In the genomic region with DNA sequence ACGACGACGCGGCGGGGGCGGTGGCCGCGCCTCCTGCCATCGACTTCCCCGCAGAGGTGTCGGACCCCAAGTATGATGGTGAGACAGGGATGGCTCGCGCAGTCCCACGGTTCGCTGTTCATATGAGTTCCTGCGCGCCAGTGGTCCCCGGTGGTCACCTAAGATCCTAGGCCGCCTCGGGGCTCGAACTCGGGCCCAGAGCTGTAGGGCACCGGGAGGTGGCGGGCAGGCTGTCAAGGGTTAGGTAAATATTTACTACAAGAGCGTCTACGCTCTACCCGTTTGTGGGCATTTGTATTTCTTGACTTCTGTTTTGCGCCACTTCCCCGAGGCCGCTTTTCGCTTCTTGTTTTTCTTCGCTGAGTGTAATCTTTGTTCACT, we compare ENCODE assay signal across 8 mouse cellular contexts. TPM values are rescaled to one million over a fixed set of nuclear protein-coding genes. Genes with fewer than 3 reads are reported as not detected.
DNase-seq lines count a peak whose midpoint lies in the region; ATAC-seq and TF ChIP-seq lines count a peak whose summit lies in the region.

No protein-coding gene starts in this region.

- no peaks in the 10 kb centered on the region for H3K27me3 ChIP-seq in hindbrain, embryonic 11.5 days (ENCODE audit: control insufficient read depth, insufficient read depth, low read length)
- no peaks in the 10 kb centered on the region for H3K27me3 ChIP-seq in liver, embryonic 14.5 days (ENCODE audit: control insufficient read depth, insufficient read depth, low read length)

- no peak for TF ChIP-seq EP300 in liver, embryonic 14.5 days (IDR thresholded peaks at IDR 0.05; ENCODE audit: low read depth)

- H3K9me3 ChIP-seq in hindbrain, embryonic 11.5 days (ENCODE audit: control insufficient read depth, low read length): no peaks in the 10 kb centered on the region
- no peaks in the 10 kb centered on the region for H3K9me3 ChIP-seq in liver, embryonic 14.5 days (ENCODE audit: control insufficient read depth, low read length)

- H3K4me3 ChIP-seq in hindbrain, embryonic 11.5 days (ENCODE audit: low read depth, low read length): peak overlapping the region; percentile 86
- H3K4me3 ChIP-seq in liver, embryonic 14.5 days (ENCODE audit: insufficient read depth in 1 of 2, low read depth in 2 of 2, low read length in 2 of 2): peak overlapping the region; percentile 65 to 88

- no peaks in the 10 kb centered on the region for H3K36me3 ChIP-seq in hindbrain, embryonic 11.5 days (ENCODE audit: control insufficient read depth, insufficient read depth, low read length)
- H3K36me3 ChIP-seq in liver, embryonic 14.5 days (replicated peaks; ENCODE audit: control insufficient read depth, insufficient read depth, low read depth): peaks cover 14% of the 10 kb centered on the region

- ATAC-seq in frontal cortex, adult (ENCODE audit: low TSS enrichment): peak; percentile 38; the same call in 1 of the 2 replicates
- peak; percentile 43 for ATAC-seq in activated CD4-positive, CD25-positive, alpha-beta regulatory T cell, adult 4 months
- peak; percentile 82 for ATAC-seq in hindbrain, embryonic 11.5 days (ENCODE audit: low FRiP score)
- peak; percentile 19 for ATAC-seq in liver, embryonic 14.5 days (ENCODE audit: insufficient read depth)
- 0 out of 2 replicates have a peak, but pooled peaks have one; percentile 13 for ATAC-seq in neutrophil, adult 5-6 weeks (ENCODE audit: extremely low read depth, insufficient number of reproducible peaks, low FRiP score, poor library complexity, severe bottlenecking)

- no peak for DNase-seq in frontal cortex, postnatal 25 days (ENCODE audit: low spot score in 2 of 2)
- DNase-seq in hindbrain, embryonic 11.5 days (ENCODE audit: low spot score): no peak
- DNase-seq in liver, embryonic 14.5 days (ENCODE audit: low read depth in 3 of 3, low spot score in 3 of 3): peak in 2 of 3 experiments; percentile 31 to 46
- DNase-seq in right cerebral cortex, adult 2 months (ENCODE audit: low spot score in 2 of 2): no peak
- no peak for DNase-seq in cerebellum, adult 18-20 months

- H3K27ac ChIP-seq in hindbrain, embryonic 11.5 days (ENCODE audit: low read depth, low read length): no peak overlapping the region
- H3K27ac ChIP-seq in liver, embryonic 14.5 days: peak overlapping the region; percentile 96

- H3K4me2 ChIP-seq in hindbrain, embryonic 11.5 days (replicated peaks; ENCODE audit: low read depth, low read length): peak overlapping the region; percentile 60
- H3K4me2 ChIP-seq in liver, embryonic 14.5 days (ENCODE audit: low read depth): peak overlapping the region; percentile 76

- peaks cover 3% of the 10 kb centered on the region; the same call in 1 of the 2 replicates for H3K4me1 ChIP-seq in hindbrain, embryonic 11.5 days (replicated peaks; ENCODE audit: control insufficient read depth, insufficient read depth, low read length)
- H3K4me1 ChIP-seq in liver, embryonic 14.5 days (replicated peaks; ENCODE audit: control insufficient read depth in 2 of 2, insufficient read depth in 2 of 2, low read length in 1 of 2): peaks cover 18 to 31% of the 10 kb centered on the region in 2 experiments

- WGBS in hindbrain, embryonic 11.5 days: under 1% methylated on average over 32 of the region's 32 CpGs
- under 1% methylated on average over 32 of the region's 32 CpGs for WGBS in liver, embryonic 14.5 days (ENCODE audit: insufficient replicate concordance)

- no peak for TF ChIP-seq CTCF in liver, embryonic 14.5 days (IDR thresholded peaks at IDR 0.05; ENCODE audit: low read depth)

- H3K9ac ChIP-seq in hindbrain, embryonic 11.5 days (ENCODE audit: low read depth, low read length): peak overlapping the region; percentile 78
- H3K9ac ChIP-seq in liver, embryonic 14.5 days (replicated peaks): peak overlapping the region; percentile 90

RNA-seq across cellular contexts. Expression of a gene that starts 0.3 kb away (rescaled TPM):
- polyA plus RNA-seq in activated CD4-positive, CD25-positive, alpha-beta regulatory T cell, adult 4 months (2017; shearing (Covaris generic)): 10 to 100 TPM; 22.4 to 23.5 TPM
- 51.4 and 55.2 TPM in 2 replicates for polyA plus RNA-seq in hindbrain, embryonic 11.5 days (2014; fragmentation: Nextera tagmentation; extraction: Ambion mirVana)
- polyA plus RNA-seq in liver, embryonic 14.5 days (2012; rRNA removed): 39.8 and 44.3 TPM in 2 replicates
- polyA plus RNA-seq in liver, embryonic 14.5 days (2014; fragmentation: Nextera tagmentation; extraction: Ambion mirVana): 108 and 112 TPM in 2 replicates
- 45.8 and 46.3 TPM in 2 replicates for total RNA-seq in neutrophil, adult 5-6 weeks (2017)

Comparison
In these comparisons a context has a peak if more than half of its experiments do, and no peak if none do; other contexts are left out.
1. ATAC-seq: peak in every context shown above with its lines; median percentile 82 in hindbrain, embryonic 11.5 days; 43 in activated CD4-positive, CD25-positive, alpha-beta regulatory T cell, adult 4 months; 38 in frontal cortex, adult; 19 in liver, embryonic 14.5 days; 13 in neutrophil, adult 5-6 weeks.
2. DNase-seq: peak in liver, embryonic 14.5 days (2 of 3); none in frontal cortex, postnatal 25 days (0 of 2), hindbrain, embryonic 11.5 days (single experiment), right cerebral cortex, adult 2 months (0 of 2) and cerebellum, adult 18-20 months (0 of 2).